Mouse (Mus musculus) heart, adult 2 months (tissue): Measurements from ENCODE around the gene Muc4.

ENCODE experiments used
- CTCF ChIP-seq: fragments of 200-600 bp; IDR thresholded peaks from 2 replicates; pipeline ENCODE4 v1.8.1; 2022; ENCODE audit warnings: antibody characterized with exemption, mild to moderate bottlenecking, moderate library complexity
- EP300 ChIP-seq: fragments of 200-500 bp; IDR thresholded peaks from 2 replicates; pipeline ENCODE4 v1.6.1; 2011; ENCODE audit warnings: low read depth, low read length, control low read depth; ENCODE audit not compliant: insufficient read depth

- no peak for TF ChIP-seq EP300
- no peak for TF ChIP-seq CTCF
Measured at GRCm38 (mm10) chr16:32766904-32767303, 31.2 kb downstream of the Muc4 start.
